Mouse (Mus musculus) megakaryocyte, embryonic 14.5 days (primary cell): ENCODE measurements at regions not wholly inside any gene's neighbourhood (a gene's known extent, or its start where the extent isn't known, plus 50 kb on each side); places are given as distances from the start of the nearest gene placed in this dataset.

Source experiments
- H3K27me3 ChIP-seq: replicated peaks from 2 replicates; pipeline ENCODE3; 2012; ENCODE audit warnings: inconsistent platforms
- H3K36me3 ChIP-seq: replicated peaks from 2 replicates; pipeline ENCODE3; 2012; ENCODE audit warnings: low read length, inconsistent platforms, mixed read lengths
- H3K4me1 ChIP-seq: 2 replicates; pipeline ENCODE4 v1.6.1; 2012; ENCODE audit warnings: inconsistent platforms
- H3K4me3 ChIP-seq: replicated peaks from 2 replicates; pipeline ENCODE3; 2012; ENCODE audit warnings: moderate library complexity, mild to moderate bottlenecking, inconsistent platforms
- H3K9me3 ChIP-seq: 2 replicates; pipeline ENCODE4 v1.6.1; 2012; ENCODE audit warnings: inconsistent platforms
- FLI1 ChIP-seq: IDR thresholded peaks from 2 replicates; pipeline ENCODE4 v1.6.1; 2012; ENCODE audit warnings: low read length, inconsistent platforms, mixed read lengths
- GATA1 ChIP-seq: IDR thresholded peaks from 3 replicates; pipeline ENCODE4 v1.6.1; 2012; ENCODE audit warnings: mixed read lengths, low read length, inconsistent platforms, borderline replicate concordance

GRCm38 (mm10) chr13:83065201-83065600, 438.6 kb upstream of the Mef2c start:
- TF ChIP-seq FLI1, result no peak
- no peak for TF ChIP-seq GATA1

DNA sequence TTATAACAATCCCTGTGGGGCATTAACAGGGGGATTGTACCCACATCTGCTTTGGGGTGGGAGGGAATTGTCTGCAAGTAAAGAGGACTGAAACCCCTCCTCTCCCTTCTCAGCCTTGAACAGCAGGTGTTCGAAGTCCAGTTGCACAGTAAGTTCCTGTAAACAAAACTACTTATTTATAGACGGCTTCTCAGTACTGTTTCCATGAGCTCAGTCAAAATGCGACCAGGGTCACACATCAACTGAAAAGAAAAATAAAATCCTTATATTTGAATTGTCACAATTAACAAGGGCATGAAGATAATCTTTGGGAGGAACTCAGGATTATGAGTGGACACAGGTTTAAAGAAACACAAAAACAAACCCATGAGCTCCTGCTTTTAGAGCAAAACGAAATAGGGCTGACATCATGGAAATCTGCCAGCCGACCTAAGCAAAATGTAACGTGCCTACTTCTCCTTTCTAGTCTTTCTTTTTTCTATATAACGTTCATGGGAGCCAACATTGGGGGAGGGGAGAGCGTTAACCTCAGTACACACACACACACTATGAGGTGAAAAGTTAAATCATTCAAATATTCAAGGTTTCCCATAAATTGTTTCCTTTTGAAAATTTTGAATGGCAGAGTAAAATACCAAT, 437.6 kb upstream of the Mef2c start:
- Histone ChIP-seq H3K36me3 (no peaks in the 10 kb centered on the region), H3K9me3 (no peaks in the 10 kb centered on the region), H3K4me1 (peaks cover 23% of the 10 kb centered on the region), H3K4me3 (no peak overlapping the region), H3K27me3 (no peaks in the 10 kb centered on the region)
- TF ChIP-seq FLI1, result no peak
- no peak for TF ChIP-seq GATA1

More at GRCm38 (mm10) chr13:83065201-83065600, 438.6 kb upstream of the Mef2c start:
- H3K9me3 ChIP-seq, result no peaks in the 10 kb centered on the region
- H3K27me3 ChIP-seq, result no peaks in the 10 kb centered on the region
- no peaks in the 10 kb centered on the region for H3K36me3 ChIP-seq
- H3K4me1 ChIP-seq, result peaks cover 23% of the 10 kb centered on the region
- H3K4me3 ChIP-seq, result no peak overlapping the region

DNA sequence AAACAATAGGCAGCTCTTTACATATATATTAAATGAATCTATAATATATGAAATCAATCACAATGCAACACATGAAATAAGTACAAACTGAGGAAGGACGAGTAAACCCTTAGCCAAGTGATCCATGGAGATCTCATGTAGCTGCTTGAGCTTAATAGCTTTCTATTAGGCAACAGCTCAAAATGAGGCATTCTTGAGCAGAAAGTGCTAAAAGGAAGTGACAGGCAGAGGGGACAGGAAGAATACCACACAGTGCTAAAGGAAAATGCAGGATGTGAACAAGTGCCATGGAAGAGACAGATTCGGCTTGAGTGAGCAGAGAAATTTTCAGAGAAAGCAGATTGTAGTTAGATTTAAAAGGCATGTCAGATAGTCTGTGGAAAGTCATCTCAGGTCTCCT, 436.3 kb upstream of the Mef2c start:
- Histone ChIP-seq H3K4me3 (no peak overlapping the region), H3K27me3 (no peaks in the 10 kb centered on the region), H3K4me1 (peaks cover 33% of the 10 kb centered on the region), H3K36me3 (no peaks in the 10 kb centered on the region), H3K9me3 (no peaks in the 10 kb centered on the region)
- no peak for TF ChIP-seq FLI1
- no peak for TF ChIP-seq GATA1

DNA sequence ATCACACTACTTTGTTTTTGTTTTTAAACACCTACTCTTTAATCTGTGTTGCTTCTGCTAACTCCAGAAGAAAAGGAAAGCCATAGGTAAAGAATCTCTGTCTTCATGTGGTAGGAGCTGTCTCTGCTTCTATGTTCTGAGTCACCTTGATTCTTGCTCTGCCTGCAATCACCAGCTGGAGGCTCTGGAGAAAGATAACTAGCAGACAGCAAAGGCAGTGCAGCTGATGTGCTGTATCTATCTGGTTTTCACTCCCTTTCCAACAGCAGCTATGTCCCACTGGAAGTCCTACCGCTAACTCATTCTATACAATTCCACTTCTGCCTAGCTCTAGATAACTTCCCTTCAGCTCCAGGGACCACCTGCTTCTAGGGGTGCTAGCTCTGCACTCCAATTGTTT, 435.2 kb upstream of the Mef2c start:
- TF ChIP-seq GATA1, result no peak
- no peak for TF ChIP-seq FLI1
- peaks cover 37% of the 10 kb centered on the region for H3K4me1 ChIP-seq
- peak overlapping the region; percentile 74 for H3K4me3 ChIP-seq

DNA sequence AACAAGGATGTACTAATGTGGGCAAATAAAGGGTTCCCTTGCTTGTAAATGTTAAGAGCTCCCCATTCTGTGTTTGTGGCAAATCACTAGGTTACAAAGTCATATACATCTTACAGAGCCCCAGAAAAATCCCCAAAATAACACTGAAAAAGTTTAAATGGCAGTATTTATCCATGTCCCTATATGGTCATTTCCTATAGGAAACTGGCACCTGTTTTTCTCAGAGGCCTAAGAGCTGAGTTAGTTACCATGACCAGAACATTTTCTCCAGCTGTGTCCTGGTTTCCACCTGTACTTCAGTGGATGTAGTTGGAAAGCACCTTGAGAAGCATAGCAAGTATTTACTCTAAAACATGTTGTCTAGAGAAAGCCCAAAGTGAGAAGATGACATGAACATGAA, 434.5 kb upstream of the Mef2c start:
- no peak for TF ChIP-seq GATA1
- TF ChIP-seq FLI1, result no peak
- no peaks in the 10 kb centered on the region for H3K9me3 ChIP-seq
- peaks cover 42% of the 10 kb centered on the region for H3K4me1 ChIP-seq
- H3K27me3 ChIP-seq, result no peaks in the 10 kb centered on the region
- no peaks in the 10 kb centered on the region for H3K36me3 ChIP-seq
- H3K4me3 ChIP-seq, result no peak overlapping the region

More for the DNA sequence above, 435.2 kb upstream of the Mef2c start:
- H3K36me3 ChIP-seq, result no peaks in the 10 kb centered on the region
- no peaks in the 10 kb centered on the region for H3K9me3 ChIP-seq
- no peaks in the 10 kb centered on the region for H3K27me3 ChIP-seq

DNA sequence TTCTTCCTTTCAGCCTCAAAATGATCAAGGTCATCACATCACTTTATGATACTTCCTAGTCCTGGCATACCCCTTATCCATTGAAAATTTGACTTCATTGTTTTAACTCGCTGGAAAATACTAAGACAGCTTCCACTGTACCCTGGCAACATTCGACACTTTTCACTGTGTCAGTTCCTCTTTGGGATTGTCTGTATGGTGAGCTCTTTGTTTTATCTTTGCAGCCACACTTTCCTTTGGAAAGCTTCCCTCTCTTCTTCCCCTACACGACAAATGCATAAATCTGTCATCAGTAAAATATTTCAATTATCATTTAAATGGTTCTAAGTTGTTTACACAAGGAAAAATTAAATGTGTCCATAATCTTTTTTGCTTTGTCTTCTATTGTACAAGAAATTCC, 431.8 kb upstream of the Mef2c start:
- Histone ChIP-seq H3K36me3 (no peaks in the 10 kb centered on the region), H3K4me1 (peaks cover 51% of the 10 kb centered on the region), H3K4me3 (peak overlapping the region; percentile 67), H3K9me3 (no peaks in the 10 kb centered on the region), H3K27me3 (no peaks in the 10 kb centered on the region)
- TF ChIP-seq FLI1 (no peak), GATA1 (no peak)

DNA sequence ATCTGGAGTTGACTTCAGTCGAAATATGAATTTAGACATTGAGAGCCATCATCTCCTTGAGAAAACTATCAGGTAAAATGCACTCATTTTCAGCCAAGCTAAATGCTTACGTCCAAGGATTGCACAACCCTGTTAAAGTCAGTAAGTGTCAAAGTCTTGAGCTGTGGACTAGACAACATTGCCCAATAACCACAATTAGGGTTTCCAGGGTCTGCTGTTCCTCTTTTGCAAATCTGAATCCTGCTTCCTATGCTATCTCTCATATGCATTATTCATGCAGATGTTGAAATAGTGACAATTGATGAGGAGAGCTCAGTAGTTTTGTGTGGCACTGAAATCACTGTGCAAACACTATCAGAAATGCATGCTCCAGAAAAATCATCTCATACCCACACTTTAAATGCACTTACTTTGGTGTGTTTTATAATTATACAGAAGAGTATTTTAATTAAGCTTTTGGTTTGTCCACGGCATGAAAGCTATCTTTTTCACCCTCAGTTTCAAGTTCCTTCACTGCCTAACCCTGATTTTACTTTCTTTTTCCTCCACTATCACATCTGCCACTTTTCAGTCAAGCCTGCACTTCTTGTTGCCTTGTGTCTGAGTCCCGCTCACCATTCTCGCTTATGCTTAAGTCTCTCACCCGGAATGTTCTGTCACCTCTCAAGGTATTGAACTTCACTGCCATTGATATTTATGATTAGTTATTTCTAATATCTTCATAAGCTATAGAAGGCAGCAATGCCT, 429.4 kb upstream of the Mef2c start:
- TF ChIP-seq GATA1 (no peak), FLI1 (no peak)
- H3K4me1 ChIP-seq, result peaks cover 40% of the 10 kb centered on the region
- no peak overlapping the region for H3K4me3 ChIP-seq
- H3K27me3 ChIP-seq, result no peaks in the 10 kb centered on the region
- H3K36me3 ChIP-seq, result no peaks in the 10 kb centered on the region
- no peaks in the 10 kb centered on the region for H3K9me3 ChIP-seq

GRCm38 (mm10) chr13:83075320-83075877, 428.4 kb upstream of the Mef2c start:
- no peak for TF ChIP-seq FLI1
- TF ChIP-seq GATA1, result no peak
- H3K4me1 ChIP-seq, result peaks cover 40% of the 10 kb centered on the region
- no peaks in the 10 kb centered on the region for H3K27me3 ChIP-seq
- H3K36me3 ChIP-seq, result no peaks in the 10 kb centered on the region
- H3K4me3 ChIP-seq, result no peak overlapping the region
- H3K9me3 ChIP-seq, result no peaks in the 10 kb centered on the region

DNA sequence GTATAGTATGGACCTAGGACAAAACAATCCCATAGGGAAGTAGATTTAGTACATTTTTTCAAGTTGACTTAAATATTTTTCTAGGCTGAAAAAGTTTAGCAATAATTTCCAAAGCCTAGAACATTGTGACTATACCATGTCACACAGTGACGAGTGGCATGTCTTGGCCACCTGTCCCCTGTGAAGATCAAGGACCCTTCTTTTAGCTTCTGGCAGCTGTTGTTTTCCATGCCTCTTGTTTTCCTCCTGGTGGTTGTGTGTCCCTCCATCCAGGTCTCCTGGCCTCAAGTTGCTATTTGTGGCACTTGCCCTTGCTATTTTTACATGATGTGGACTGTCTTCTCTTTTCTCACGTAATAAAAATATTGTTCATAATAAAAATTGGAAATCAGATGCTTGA, 427.2 kb upstream of the Mef2c start:
- no peak overlapping the region for H3K4me3 ChIP-seq
- H3K27me3 ChIP-seq, result no peaks in the 10 kb centered on the region
- H3K9me3 ChIP-seq, result no peaks in the 10 kb centered on the region
- peaks cover 36% of the 10 kb centered on the region for H3K4me1 ChIP-seq
- no peaks in the 10 kb centered on the region for H3K36me3 ChIP-seq
- no peak for TF ChIP-seq FLI1
- TF ChIP-seq GATA1, result no peak

GRCm38 (mm10) chr13:83077085-83077484, 426.7 kb upstream of the Mef2c start:
- H3K36me3 ChIP-seq, result no peaks in the 10 kb centered on the region
- peaks cover 32% of the 10 kb centered on the region for H3K4me1 ChIP-seq
- no peak for TF ChIP-seq GATA1
- TF ChIP-seq FLI1, result no peak
- no peaks in the 10 kb centered on the region for H3K27me3 ChIP-seq
- no peaks in the 10 kb centered on the region for H3K9me3 ChIP-seq
- H3K4me3 ChIP-seq, result no peak overlapping the region
